Mouse (Mus musculus) bone marrow macrophage, adult 2 months (primary cell): Measurements from ENCODE around the gene Thoc7. TPM values are rescaled to one million over a fixed set of nuclear protein-coding genes. Genes with fewer than 3 reads are reported as not detected.

Source experiments
- H3K27ac ChIP-seq: 2 replicates; pipeline ENCODE4 v1.5.1; 2012; ENCODE audit warnings: low read depth, low read length; ENCODE audit not compliant: insufficient read depth
- H3K4me1 ChIP-seq: 2 replicates; pipeline ENCODE4 v1.6.1; 2012; ENCODE audit warnings: low read length; ENCODE audit not compliant: control insufficient read depth, insufficient read depth
- H3K4me3 ChIP-seq: 2 replicates; pipeline ENCODE4 v1.5.1; 2012; ENCODE audit warnings: mild to moderate bottlenecking, low read length, moderate library complexity; ENCODE audit not compliant: insufficient read depth
- CTCF ChIP-seq: IDR thresholded peaks from 2 replicates; pipeline ENCODE4 v1.5.1; 2012; ENCODE audit warnings: low read depth, mild to moderate bottlenecking, low read length, moderate library complexity
- POLR2A ChIP-seq: IDR thresholded peaks from 2 replicates; pipeline ENCODE4 v1.6.1; 2012; ENCODE audit warnings: mild to moderate bottlenecking, low read depth, low read length, borderline replicate concordance
- polyA plus RNA-seq: library from polyadenylated mRNA; stranded (reverse); fragments of >200 nt; gene quantifications from 2 replicates; pipeline ENCODE4 v1.2.4, GENCODE M21; 2012; ENCODE audit not compliant: missing spikeins, insufficient read depth, insufficient read length

The Thoc7 gene
- polyA plus RNA-seq, 1 experiment: 59.7 TPM

GRCm38 (mm10) chr14:13944686-13945085 lies 17.0 kb downstream of the Thoc7 start:
- Histone ChIP-seq H3K4me3 (no peak overlapping the region), H3K27ac (no peak overlapping the region), H3K4me1 (no peaks in the 10 kb centered on the region)
- TF ChIP-seq POLR2A (no peak), CTCF (no peak)

DNA sequence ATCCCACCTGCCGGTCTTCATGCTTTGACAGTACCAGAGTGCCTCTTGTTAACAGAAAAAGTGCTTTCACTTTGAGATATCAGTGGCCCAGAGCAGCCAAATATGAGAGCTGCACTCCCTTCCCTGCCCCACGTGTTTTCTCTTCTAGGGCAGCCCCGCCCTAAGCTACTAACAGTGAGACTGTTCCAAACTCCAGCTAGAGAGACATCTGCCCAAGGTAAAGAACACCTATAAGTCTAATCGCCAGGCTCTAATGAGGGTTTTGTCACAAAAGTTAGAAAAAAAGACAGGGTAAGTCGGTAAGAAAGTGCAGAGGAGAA lies 27.6 kb downstream of the Thoc7 start:
- TF ChIP-seq CTCF (no peak), POLR2A (no peak)
- no peak overlapping the region for H3K27ac ChIP-seq
- no peak overlapping the region for H3K4me3 ChIP-seq
- no peaks in the 10 kb centered on the region for H3K4me1 ChIP-seq

GRCm38 (mm10) chr14:13933290-13934051 lies 28.2 kb downstream of the Thoc7 start:
- TF ChIP-seq POLR2A (no peak), CTCF (no peak)
- Histone ChIP-seq H3K4me1 (no peaks in the 10 kb centered on the region), H3K27ac (no peak overlapping the region), H3K4me3 (no peak overlapping the region)

DNA sequence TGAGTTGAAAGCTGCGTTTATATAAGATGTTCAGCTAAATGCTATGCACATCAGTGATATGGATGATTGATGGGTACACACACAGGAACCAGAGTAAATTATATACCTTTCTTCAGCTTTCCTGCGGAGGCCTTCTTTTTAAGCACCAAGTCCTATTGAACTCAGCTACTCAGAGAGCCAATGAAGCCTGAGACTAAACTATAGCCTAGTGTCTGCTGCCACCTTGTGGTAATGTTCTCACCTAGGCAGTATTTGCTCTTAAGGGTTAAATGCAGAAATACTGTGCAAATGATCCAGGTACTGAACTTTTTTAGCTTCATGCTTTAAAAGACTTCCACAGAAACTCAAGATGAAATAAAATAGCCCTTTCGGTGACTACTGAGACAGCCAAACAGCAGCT lies 44.0 kb downstream of the Thoc7 start:
- H3K4me1 ChIP-seq: no peaks in the 10 kb centered on the region
- H3K4me3 ChIP-seq: no peak overlapping the region
- H3K27ac ChIP-seq: no peak overlapping the region
- TF ChIP-seq POLR2A: no peak
- no peak for TF ChIP-seq CTCF

DNA sequence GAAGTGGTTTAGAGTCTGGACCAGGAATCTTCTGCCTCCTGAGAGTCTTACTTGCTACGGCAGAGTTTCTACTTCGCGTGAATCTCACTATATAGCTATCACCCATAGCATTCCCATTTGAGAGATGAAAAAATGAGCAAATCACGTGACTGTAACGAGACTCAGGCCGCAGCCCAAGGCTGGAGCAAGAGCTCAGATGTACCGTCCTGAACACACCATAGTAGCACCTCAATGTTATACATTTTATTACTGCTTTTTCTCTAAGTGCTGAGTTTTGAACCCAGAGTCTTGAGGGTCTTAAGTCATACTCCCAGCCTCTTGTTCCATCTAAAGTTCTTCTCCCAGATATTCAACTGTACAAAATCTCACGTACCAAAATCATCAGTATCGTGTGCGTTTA lies 44.4 kb downstream of the Thoc7 start:
- no peak overlapping the region for H3K27ac ChIP-seq
- TF ChIP-seq CTCF (no peak), POLR2A (no peak)
- H3K4me3 ChIP-seq: no peak overlapping the region
- H3K4me1 ChIP-seq: no peaks in the 10 kb centered on the region

DNA sequence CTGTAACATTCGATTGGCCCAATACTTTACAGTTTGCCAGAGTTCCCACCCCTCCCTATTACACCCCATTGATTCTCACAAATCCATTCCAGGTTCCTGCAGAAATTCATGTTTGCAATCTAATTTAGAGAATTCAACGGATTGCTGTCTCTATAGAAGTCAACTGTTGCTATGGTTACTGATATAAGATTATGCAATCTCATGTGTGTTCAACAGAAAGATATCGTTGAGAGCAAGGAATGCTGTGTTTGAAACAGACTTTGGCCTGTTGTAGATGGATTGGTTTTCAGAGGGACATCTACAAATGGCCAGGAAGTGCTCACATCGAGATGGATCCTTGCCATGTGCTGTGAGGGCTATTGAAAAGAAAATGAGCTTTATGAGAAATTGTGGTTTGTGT lies 46.4 kb downstream of the Thoc7 start:
- Histone ChIP-seq H3K27ac (no peak overlapping the region), H3K4me3 (no peak overlapping the region), H3K4me1 (no peaks in the 10 kb centered on the region)
- TF ChIP-seq POLR2A (no peak), CTCF (no peak)

- TF ChIP-seq CTCF (no peak), POLR2A (no peak)
- H3K4me3 ChIP-seq: no peak within 1 kb of the TSS
- H3K4me1 ChIP-seq: no peaks in the 10 kb centered on the region
- no peak within 1 kb of the TSS for H3K27ac ChIP-seq
These were observed 47.1 kb downstream of the Thoc7 start, which contains the start of gene Gm281 for GRCm38 (mm10) chr14:13914387-13915082. TSS of gene Gm281 (minus strand) at chr14:13914478.

DNA sequence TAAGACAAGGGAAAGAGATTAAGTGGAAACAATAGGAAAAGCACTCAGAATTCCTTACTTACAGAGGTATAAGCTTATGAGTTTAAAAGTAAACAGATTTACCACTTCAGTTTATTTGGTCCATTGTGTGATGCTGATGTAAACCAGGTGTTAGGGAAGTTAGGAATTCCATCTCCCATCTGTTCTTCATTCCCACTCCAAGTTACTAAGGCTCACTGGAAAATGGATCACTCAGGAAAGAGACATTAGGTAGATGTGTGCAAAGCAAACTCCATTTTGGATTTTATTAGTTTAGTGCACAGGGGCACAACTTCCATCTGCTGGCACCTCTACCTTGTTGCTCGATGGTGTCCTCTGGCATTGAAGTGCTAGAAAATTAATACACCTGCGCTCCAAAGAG lies 51.5 kb downstream of the Thoc7 start:
- TF ChIP-seq POLR2A: no peak
- TF ChIP-seq CTCF: no peak
- Histone ChIP-seq H3K27ac (no peak overlapping the region), H3K4me3 (no peak overlapping the region), H3K4me1 (no peaks in the 10 kb centered on the region)

- TF ChIP-seq CTCF (no peak), POLR2A (no peak)
- no peak overlapping the region for H3K27ac ChIP-seq
- H3K4me1 ChIP-seq: no peaks in the 10 kb centered on the region
- H3K4me3 ChIP-seq: no peak overlapping the region
These were observed 54.5 kb downstream of the Thoc7 start for GRCm38 (mm10) chr14:13907145-13907544.

- TF ChIP-seq CTCF (no peak), POLR2A (no peak)
- Histone ChIP-seq H3K27ac (no peak overlapping the region), H3K4me1 (no peaks in the 10 kb centered on the region), H3K4me3 (no peak overlapping the region)
These were observed 55.2 kb downstream of the Thoc7 start for GRCm38 (mm10) chr14:13906461-13906860.
